Mouse (Mus musculus) lung, embryonic 16.5 days (tissue): ENCODE results near the gene Olfr214. TPM values are rescaled to one million over a fixed set of nuclear protein-coding genes. Genes with fewer than 3 reads are reported as not detected.
"Not testable (repeated sequence)": the region's sequence is repeated elsewhere in the genome, so short reads cannot be mapped to it uniquely, and the experiment has no call there.

Source experiments
- ATAC-seq: fragments of 200-750 bp; cut with Nextera tagmentation; 2 replicates; pipeline ENCODE4 v1.8.0; 2017; ENCODE audit warnings: low read depth, mild to moderate bottlenecking, moderate library complexity
- H3K27ac ChIP-seq: fragments of 300-500 bp; sonication (generic); 2 replicates; pipeline ENCODE4 v1.5.1; 2014; ENCODE audit warnings: mild to moderate bottlenecking, control low read depth, low read length
- H3K27me3 ChIP-seq: fragments of 300-500 bp; sonication (generic); 2 replicates; pipeline ENCODE4 v1.6.1; 2014; ENCODE audit warnings: low read depth, low read length, mixed read lengths; ENCODE audit not compliant: control insufficient read depth, insufficient read depth
- H3K36me3 ChIP-seq: fragments of 300-500 bp; sonication (generic); 2 replicates; pipeline ENCODE4 v1.6.1; 2014; ENCODE audit warnings: low read length; ENCODE audit not compliant: control insufficient read depth, insufficient read depth
- H3K4me1 ChIP-seq: fragments of 300-500 bp; sonication (generic); replicated peaks from 2 replicates; pipeline ENCODE4 v1.6.1; 2014; ENCODE audit warnings: low read length, mixed read lengths; ENCODE audit not compliant: control insufficient read depth, insufficient read depth
- H3K4me2 ChIP-seq: fragments of 300-500 bp; sonication (generic); 2 replicates; pipeline ENCODE4 v1.6.1; 2014; ENCODE audit warnings: low read depth, low read length, control low read depth
- H3K4me3 ChIP-seq: fragments of 300-500 bp; sonication (generic); 2 replicates; pipeline ENCODE4 v1.5.1; 2014; ENCODE audit warnings: mild to moderate bottlenecking, low read length, control low read depth
- H3K9ac ChIP-seq: fragments of 300-500 bp; sonication (generic); 2 replicates; pipeline ENCODE4 v1.6.1; 2014; ENCODE audit warnings: low read length, control low read depth
- H3K9me3 ChIP-seq: fragments of 300-500 bp; sonication (generic); 2 replicates; pipeline ENCODE4 v1.6.1; 2016; ENCODE audit warnings: low read length; ENCODE audit not compliant: control insufficient read depth
- WGBS: fragments of 180-500 bp; shearing (Covaris S2); extraction: QIAGEN DNeasy Blood & Tissue Kit; methylation state at CpG from one replicate; pipeline ENCODE4 v1.1.7; 2014; 5-methylcytosine and 5-hydroxymethylcytosine counted together
- polyA plus RNA-seq: library from polyadenylated mRNA; unstranded; fragments of >200 nt; fragmentation: Nextera tagmentation; extraction: Ambion mirVana; gene quantifications from 2 replicates; pipeline ENCODE4 v1.2.1, GENCODE M21; 2015

Olfr214 gene
- polyA plus RNA-seq, 1 experiment from 2014 or later: not detected

DNA sequence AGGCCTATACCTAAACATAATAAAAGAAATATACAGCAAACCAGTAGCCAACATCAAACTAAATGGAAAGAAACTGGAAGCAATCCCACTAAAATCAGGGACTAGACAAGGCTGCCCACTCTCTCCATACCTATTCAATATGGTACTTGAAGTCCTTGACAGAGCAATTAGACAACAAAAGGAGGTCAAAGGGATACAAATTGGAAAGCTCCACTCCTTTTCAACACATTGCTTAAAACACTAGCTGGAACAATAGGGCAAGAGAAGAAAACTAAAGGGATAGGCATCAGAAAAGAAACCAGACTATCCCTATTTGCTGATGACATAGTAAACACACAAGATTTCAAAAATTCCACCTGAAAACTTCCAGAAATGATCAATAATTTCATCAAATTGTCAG lies 46.9 kb downstream of the Olfr214 start:
- not testable (repeated sequence) for H3K4me3 ChIP-seq, H3K9me3 ChIP-seq, H3K4me2 ChIP-seq, ATAC-seq, H3K36me3 ChIP-seq, H3K9ac ChIP-seq, H3K27ac ChIP-seq, H3K27me3 ChIP-seq, H3K4me1 ChIP-seq

DNA sequence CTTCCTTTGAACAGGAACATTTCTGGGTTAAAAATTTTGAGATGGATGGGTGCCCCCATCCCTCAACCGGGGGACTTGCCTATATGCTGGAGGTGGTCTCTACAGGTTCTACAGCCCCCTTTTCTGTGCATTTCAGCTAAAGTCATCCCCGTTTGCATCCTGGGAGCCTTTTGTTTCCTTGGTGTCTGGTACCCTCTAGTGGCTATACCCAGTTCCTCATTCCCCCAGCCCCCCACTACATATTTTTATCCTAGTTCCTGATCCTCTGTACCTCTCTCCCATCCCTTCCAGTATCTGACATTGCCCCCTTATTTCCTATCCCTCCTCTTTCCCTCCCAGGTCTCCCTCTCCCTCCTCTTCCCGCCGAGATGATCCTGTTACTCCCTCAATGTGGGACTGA lies 53.2 kb downstream of the Olfr214 start:
- Histone ChIP-seq H3K27me3 (no peaks in the 10 kb centered on the region), H3K4me2 (no peak overlapping the region), H3K4me3 (no peak overlapping the region), H3K9ac (no peak overlapping the region), H3K27ac (no peak overlapping the region), H3K36me3 (no peaks in the 10 kb centered on the region), H3K4me1 (no peaks in the 10 kb centered on the region), H3K9me3 (no peaks in the 10 kb centered on the region)
- ATAC-seq: no peak
- 35% methylated on average over 4 of the region's 4 CpGs for WGBS

Other genes with a start within 250 kb of the Olfr214 start
- gene March8, start 216.2 kb upstream of the Olfr214 start, polyA plus RNA-seq: 27.8 and 29.3 TPM in 2 replicates
- gene Alox5, start 93.1 kb upstream of the Olfr214 start, polyA plus RNA-seq: 0.93 and 1.4 TPM in 2 replicates
- not detected in 2 replicates for gene Olfr211, start 65.1 kb upstream of the Olfr214 start, polyA plus RNA-seq
- gene Olfr212, start 47.7 kb upstream of the Olfr214 start, polyA plus RNA-seq: not detected in 2 replicates
- gene Olfr213, start 15.8 kb upstream of the Olfr214 start, polyA plus RNA-seq: not detected in 2 replicates
- 0.45 and 0.89 TPM in 2 replicates for gene Gm5580, start 3.1 kb upstream of the Olfr214 start, polyA plus RNA-seq
- not detected in 2 replicates for gene Olfr215, start 30.0 kb downstream of the Olfr214 start, polyA plus RNA-seq
- 146 and 148 TPM in 2 replicates for gene Zfp422, start 74.8 kb downstream of the Olfr214 start, polyA plus RNA-seq
- gene Depp1, start 96.4 kb downstream of the Olfr214 start, polyA plus RNA-seq: 45.0 and 61.1 TPM in 2 replicates
- 6.8 and 7.2 TPM in 2 replicates for gene Rassf4, start 119.7 kb downstream of the Olfr214 start, polyA plus RNA-seq
- gene Tmem72, start 162.7 kb downstream of the Olfr214 start, polyA plus RNA-seq: 0.05 and 0.06 TPM in 2 replicates